8 mouse cellular contexts compared by ENCODE assay signal in genomic region chr1:23762782-23763630, GRCm38 (mm10). TPM values are rescaled to one million over a fixed set of nuclear protein-coding genes. Genes with fewer than 3 reads are reported as not detected.
DNase-seq lines count a peak whose midpoint lies in the region; ATAC-seq lines count a peak whose summit lies in the region.

No protein-coding gene starts in this region.

- intact Hi-C loops in gastrocnemius, postnatal 14 days (cut with DNase I; ENCODE audit: low total_unique reads): loop anchor here (5.0 kb wide), 1 partner anchor 34 kb away; no protein-coding TSS in a partner anchor

- ATAC-seq in inflammation-experienced regulatory T-cells, adult 6 months: peak; percentile 61
- ATAC-seq in megakaryocyte progenitor cell, adult 5-6 weeks (replicated peaks; ENCODE audit: poor library complexity): peak; percentile 95

- DNase-seq in adrenal gland, adult 18-20 months (ENCODE audit: low spot score in 2 of 2): peak; percentile 89 to 91
- DNase-seq in embryo, embryonic 10.5 days (ENCODE audit: low spot score): peak; percentile 95
- peak; percentile 83 for DNase-seq in gastrocnemius, postnatal 14 days
- peak; percentile 67 to 96 for DNase-seq in left cerebral cortex, adult 9 months (ENCODE audit: low spot score in 2 of 2)
- peak; percentile 93 for DNase-seq in right cerebral cortex, postnatal 25 days
- DNase-seq in urinary bladder, postnatal 36 days (ENCODE audit: low spot score in 2 of 2): peak; percentile 80 to 84

RNA-seq across cellular contexts. Expression of gene B3gat2, which starts 1.5 kb away (rescaled TPM):
- total RNA-seq in adrenal gland, adult 18-20 months (2021): under 1 TPM in 1 of 2 experiments, not detected in 1; 0.07 TPM
- not detected for total RNA-seq in gastrocnemius, postnatal 14 days (2021)
- polyA plus RNA-seq in inflammation-experienced regulatory T-cells, adult 6 months (2017; shearing (Covaris generic)): 1 to 10 TPM; 1.1 to 4.0 (median 2.3) TPM
- not detected in 2 replicates for total RNA-seq in megakaryocyte progenitor cell, adult 5-6 weeks (2015)
- 0.04 TPM in 1 of 2 replicates, not detected in the other for total RNA-seq in megakaryocyte progenitor cell, adult 5-6 weeks (2017)

Comparison
In these comparisons a context has a peak if more than half of its experiments do, and no peak if none do; other contexts are left out.
1. Peak in every context shown above with its lines: DNase-seq and ATAC-seq.